Mouse (Mus musculus): ENCODE data around the gene Gps2. TPM values are rescaled to one million over a fixed set of nuclear protein-coding genes. Genes with fewer than 3 reads are reported as not detected.
"Not testable (repeated sequence)": the region's sequence is repeated elsewhere in the genome, so short reads cannot be mapped to it uniquely, and the experiment has no call there.

Gps2 gene
- total RNA-seq, 2 experiments from 2014 or later, result 34.6 to 35.2 TPM

DNA sequence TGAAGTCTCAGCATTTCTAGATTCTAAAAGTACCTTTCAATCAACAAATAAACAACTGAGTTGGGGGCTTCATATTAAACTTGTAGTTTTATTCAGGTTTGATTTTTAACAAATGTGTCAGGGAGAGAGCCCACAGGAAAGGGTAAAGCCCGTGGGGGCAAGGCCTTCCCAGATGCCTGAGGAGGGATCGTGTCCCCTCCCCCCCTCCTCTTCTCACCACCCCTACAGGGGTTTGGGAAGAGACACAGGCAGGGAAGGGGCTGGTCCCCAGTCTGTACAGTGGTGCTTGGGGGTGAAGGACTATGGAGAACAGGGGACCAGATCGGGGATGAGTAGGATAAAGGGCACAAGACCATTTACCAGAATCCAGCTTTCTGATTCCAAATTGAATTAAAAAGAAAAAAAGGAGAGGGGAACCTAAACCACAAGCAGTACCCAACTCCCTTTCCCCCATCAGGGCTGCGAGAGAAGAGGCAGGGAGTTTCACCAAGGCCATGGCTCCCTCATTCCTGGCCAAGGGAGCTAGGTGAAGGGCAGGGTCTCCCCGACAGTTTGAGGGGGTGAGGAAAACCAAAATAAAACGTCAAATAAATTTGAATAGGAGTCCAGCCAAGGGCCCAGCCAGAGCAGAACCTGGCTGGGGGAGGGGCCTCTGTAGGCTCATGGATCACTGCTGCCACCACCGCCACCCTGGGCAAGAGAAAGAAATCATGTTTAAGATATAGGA, 3.1 kb downstream of the Gps2 start:
- not testable (repeated sequence) for DNase-seq

DNA sequence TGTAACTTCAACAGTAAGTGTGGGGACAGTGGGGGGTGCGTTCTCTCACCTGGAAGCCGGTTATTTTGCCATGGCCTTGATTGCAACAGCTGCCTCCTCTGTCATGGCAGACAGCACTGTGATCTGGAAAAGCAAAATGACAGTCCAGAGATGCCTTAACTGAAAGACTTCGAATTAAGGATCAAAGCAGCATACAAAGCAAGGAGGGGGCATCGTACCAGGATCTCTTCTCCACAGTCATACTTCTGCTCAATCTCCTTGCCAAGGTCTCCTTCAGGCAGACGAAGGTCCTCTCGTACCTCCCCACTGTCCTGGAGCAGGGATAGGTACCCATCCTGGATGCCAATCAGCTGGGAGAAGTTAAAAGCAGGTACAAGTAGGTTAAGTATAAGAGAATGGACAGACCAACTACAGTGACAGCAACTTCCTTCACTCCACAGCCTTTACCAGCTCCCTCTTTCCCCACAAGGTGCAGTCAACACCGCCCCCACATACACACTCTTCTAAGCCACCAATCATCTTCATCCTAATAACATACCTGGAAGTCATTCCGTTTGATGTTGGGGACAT, 3.8 kb downstream of the Gps2 start:
- peak; percentile 3 for DNase-seq

GRCm38 (mm10) chr11:69918118-69918517, 4.4 kb downstream of the Gps2 start:
- no peak for DNase-seq

DNA sequence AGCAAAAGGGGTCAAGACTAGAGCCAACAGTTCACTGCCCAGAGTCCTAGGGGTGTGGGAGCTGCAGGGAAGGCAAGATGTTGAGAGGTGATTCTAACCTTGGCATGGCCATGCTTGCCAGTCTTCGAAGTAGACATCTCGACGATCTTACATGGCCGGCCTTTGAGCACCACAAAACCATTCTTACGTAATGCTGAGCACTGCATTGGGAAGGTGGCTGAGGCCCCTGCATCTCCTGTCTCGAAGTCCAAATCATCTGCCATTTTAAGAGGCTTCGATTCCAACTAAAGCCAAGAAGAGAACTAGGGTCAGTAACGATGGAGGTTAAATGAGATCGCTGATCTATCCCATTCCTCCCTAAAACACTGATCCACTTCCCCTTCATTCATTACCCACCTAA, 5.4 kb downstream of the Gps2 start:
- no peak for DNase-seq

GRCm38 (mm10) chr11:69919661-69920265, 6.1 kb downstream of the Gps2 start:
- DNase-seq, result peak; percentile 85

GRCm38 (mm10) chr11:69920266-69921031, 6.8 kb downstream of the Gps2 start:
- DNase-seq, result no peak

GRCm38 (mm10) chr11:69921114-69922011, 7.7 kb downstream of the Gps2 start, which contains the start of gene Eif5a:
Gene Eif5a (minus strand): TSS chr11:69921958.
- DNase-seq, result peak; percentile 100

- DNase-seq, result no peak
These were observed 8.5 kb downstream of the Gps2 start for GRCm38 (mm10) chr11:69922012-69922756.

- DNase-seq, result no peak
These were observed 9.1 kb downstream of the Gps2 start for GRCm38 (mm10) chr11:69922796-69923195.

GRCm38 (mm10) chr11:69927501-69927900, 13.8 kb downstream of the Gps2 start:
- no peak for DNase-seq

- DNase-seq, result no peak
These were observed 16.0 kb downstream of the Gps2 start for GRCm38 (mm10) chr11:69929712-69930111.

- DNase-seq, result not testable (repeated sequence)
These were observed 16.5 kb downstream of the Gps2 start for GRCm38 (mm10) chr11:69930176-69930575.

- no peak for DNase-seq
These were observed 17.4 kb downstream of the Gps2 start for GRCm38 (mm10) chr11:69930967-69931537.

GRCm38 (mm10) chr11:69931769-69932168, 18.1 kb downstream of the Gps2 start:
- DNase-seq, result no peak

DNA sequence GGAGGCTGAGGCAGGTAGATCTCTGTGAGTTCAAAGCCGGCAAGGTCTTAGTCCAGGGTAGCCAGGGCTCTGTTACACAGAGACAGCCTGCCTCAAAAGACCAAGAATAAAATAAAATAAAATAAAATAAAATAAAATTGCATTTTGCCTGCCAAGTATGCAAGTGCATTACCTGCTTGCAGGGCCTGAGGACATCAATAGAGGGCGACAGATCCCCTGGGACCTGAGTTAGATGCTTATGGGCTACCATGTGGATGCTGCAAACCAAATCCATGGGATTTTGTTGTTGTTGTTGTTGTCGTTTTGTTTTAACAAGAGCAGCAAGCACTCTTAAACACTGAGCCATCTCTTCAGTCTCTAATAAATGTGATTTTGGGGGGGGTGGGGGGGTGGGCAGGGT, 18.6 kb downstream of the Gps2 start:
- no peak for DNase-seq

DNA sequence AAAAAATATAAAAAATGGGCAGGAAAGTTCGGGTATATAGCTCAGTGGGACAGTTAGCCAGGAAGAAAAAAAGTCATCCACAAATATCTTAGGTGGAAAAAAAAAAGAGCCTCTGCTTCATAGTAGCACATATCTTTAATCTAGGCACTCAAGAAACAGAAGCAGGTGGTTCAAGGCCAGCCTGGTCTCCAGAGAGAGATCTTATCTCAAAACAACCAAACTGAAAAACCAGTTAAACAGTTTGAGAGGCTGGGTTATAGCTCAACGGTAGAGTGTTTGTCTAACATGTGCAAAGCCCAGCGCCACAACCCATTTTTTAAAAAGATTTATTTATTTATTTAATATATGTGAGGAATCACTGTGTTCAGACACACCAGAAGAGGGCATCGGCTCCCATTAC, 19.4 kb downstream of the Gps2 start:
- no peak for DNase-seq

- peak; percentile 82 for DNase-seq
These were observed 20.5 kb downstream of the Gps2 start for GRCm38 (mm10) chr11:69934169-69934568.

DNA sequence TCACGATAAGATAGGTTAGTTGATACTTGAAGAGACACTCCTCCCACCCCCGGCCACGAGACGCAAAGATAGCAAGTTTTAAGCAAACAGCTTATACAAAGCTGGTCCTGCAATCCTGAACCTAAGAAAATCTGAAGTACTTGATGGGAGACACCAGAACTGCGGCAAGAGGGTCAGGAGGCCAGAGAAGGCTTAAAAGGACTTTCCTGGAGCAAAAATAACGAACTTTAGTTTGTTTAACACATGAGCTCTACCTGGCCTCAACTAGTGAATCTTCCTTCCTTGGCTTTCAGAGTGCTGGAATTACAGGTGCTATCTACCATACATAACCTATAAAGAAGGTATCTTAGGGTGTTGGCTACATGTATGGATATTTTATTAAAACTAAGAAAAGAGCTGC, 21.0 kb downstream of the Gps2 start:
- no peak for DNase-seq

GRCm38 (mm10) chr11:69935137-69935879, 21.6 kb downstream of the Gps2 start, which contains the start of gene Ybx2:
Gene Ybx2 (plus strand): TSS chr11:69935796.
- peak; percentile 88 for DNase-seq

- DNase-seq, result no peak
These were observed 22.5 kb downstream of the Gps2 start for GRCm38 (mm10) chr11:69936156-69936555.

All from gastrocnemius, postnatal 25 days (tissue).